Mouse (Mus musculus): ENCODE results near the gene 2310030G06Rik. TPM values are rescaled to one million over a fixed set of nuclear protein-coding genes. Genes with fewer than 3 reads are reported as not detected.

The 2310030G06Rik gene
- 2.0 and 2.5 TPM in 2 replicates for polyA plus RNA-seq (2016; fragmentation: Nextera tagmentation; extraction: Ambion mirVana)

DNA sequence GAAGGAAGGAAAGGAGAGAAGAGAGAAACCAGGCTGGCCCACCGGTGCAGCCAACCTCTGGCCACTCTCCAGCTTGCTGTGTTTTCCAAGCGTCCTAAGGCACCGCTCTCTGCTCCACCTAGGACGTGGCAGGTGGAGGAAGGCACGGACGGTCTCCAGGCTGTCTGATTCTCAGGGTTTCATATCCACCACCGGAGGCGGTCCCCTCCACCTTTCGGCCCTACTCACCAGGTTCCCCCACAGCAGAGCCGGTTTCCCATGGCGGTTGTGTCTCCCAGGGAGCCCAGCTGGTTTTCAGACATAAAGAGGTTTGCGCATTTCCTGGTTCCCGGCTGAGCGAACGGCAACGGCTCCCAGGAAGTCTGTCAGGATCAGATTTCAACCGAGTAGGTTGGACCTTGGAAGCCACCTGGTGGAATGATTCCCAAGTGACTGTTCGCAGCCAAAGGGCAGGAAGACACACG lies at the start of gene 2310030G06Rik:
TSS of gene 2310030G06Rik (minus strand) at position 323 of the 464 bp plus-strand sequence.
- Histone ChIP-seq H3K36me3 (no peaks in the 10 kb centered on the region), H3K4me3 (peak within 1 kb of the TSS; percentile 35), H3K27ac (no peak within 1 kb of the TSS), H3K27me3 (replicated peaks) (peaks cover 39% of the 10 kb centered on the region), H3K4me1 (no peaks in the 10 kb centered on the region), H3K9ac (0 out of 2 replicates have a peak within 1 kb of the TSS, but pooled peaks have one; percentile 23), H3K9me3 (replicated peaks) (no peaks in the 10 kb centered on the region), H3K4me2 (peak within 1 kb of the TSS; percentile 43)
- 8% methylated on average over 19 of the region's 19 CpGs for WGBS (ENCODE audit: insufficient replicate concordance)
- no peak; the same call in 1 of the 2 replicates for ATAC-seq

DNA sequence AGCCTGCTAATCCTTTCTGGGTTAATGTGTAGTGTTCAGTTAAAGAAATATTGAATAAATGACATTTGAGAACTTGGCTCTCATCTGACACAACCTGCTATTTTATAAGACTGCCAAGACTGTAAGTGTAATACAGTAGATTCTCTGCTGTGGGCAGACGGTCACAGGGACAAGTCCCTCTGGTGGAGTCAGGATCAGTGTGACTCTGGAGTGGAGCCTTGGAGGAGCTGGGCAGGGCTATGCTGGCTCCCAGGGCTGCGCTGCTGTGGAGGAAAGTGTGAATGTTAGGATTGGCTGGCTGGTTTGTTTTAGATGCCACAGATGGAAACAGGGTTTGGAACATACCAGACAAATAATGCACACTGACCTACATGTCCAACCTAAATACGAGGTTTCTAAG lies 48.9 kb upstream of the 2310030G06Rik start:
- peaks cover 69% of the 10 kb centered on the region for H3K36me3 ChIP-seq
- WGBS (ENCODE audit: insufficient replicate concordance) = 84% methylated on average over 3 of the region's 3 CpGs
- no peak overlapping the region for H3K4me3 ChIP-seq
- no peak overlapping the region for H3K4me2 ChIP-seq
- no peaks in the 10 kb centered on the region for H3K4me1 ChIP-seq
- H3K27me3 ChIP-seq (replicated peaks) = no peaks in the 10 kb centered on the region
- H3K27ac ChIP-seq = no peak overlapping the region
- ATAC-seq = no peak
- H3K9ac ChIP-seq = no peak overlapping the region
- H3K9me3 ChIP-seq (replicated peaks) = no peaks in the 10 kb centered on the region

DNA sequence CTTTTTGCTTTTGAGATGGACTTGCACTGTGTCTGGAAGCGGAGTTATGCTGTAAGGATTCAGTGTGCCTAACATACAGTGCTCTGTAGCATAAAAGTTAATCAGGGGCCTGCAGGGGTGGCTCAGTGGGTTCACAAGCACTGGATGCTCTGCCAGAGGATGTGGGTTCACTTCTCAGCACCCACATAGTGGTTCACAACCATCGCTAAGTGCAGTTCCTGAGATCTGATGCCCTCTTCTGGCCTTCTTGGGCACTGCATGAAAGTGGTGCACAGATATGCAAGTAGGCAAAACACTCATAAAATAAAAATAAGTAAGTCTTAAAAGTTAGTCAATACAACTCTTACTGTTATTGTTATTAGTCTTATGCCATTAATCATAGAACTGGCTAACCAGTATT lies 35.8 kb upstream of the 2310030G06Rik start:
- no peak for ATAC-seq
- no peak overlapping the region for H3K27ac ChIP-seq
- no peak overlapping the region for H3K9ac ChIP-seq
- no peaks in the 10 kb centered on the region for H3K4me1 ChIP-seq
- peaks cover 92% of the 10 kb centered on the region for H3K36me3 ChIP-seq
- no peaks in the 10 kb centered on the region for H3K27me3 ChIP-seq (replicated peaks)
- 76% methylated on average over 2 of the region's 2 CpGs for WGBS (ENCODE audit: insufficient replicate concordance)
- no peaks in the 10 kb centered on the region for H3K9me3 ChIP-seq (replicated peaks)
- H3K4me3 ChIP-seq = no peak overlapping the region
- H3K4me2 ChIP-seq = no peak overlapping the region

DNA sequence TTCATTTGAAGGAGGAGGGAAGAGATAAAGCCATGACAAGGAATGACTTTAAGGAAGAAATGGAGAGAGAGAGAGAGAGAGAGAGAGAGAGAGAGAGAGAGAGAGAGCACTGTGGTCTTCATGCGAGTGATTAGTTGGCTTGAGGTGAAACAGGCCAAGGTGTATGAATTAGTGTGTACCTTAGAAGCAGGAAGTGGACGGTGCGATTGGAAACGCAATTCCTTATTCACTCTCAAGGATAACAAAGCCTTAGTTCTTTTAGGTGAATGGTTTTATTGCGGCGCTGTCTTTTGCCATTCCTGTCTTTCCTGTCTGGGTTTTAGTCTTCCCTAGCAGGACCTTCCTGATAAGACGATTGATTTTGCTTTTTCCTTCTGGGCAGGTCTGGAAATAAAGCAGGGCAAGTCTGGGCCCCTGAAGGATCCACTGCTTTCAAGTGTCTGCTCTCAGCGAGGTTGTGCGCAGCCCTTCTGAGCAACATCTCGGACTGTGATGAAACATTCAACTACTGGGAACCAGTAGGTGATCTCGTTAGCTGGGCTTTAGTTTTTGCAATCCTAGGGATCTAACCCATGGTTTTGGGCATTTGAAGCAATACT lies 29.9 kb upstream of the 2310030G06Rik start:
- H3K27me3 ChIP-seq (replicated peaks) = no peaks in the 10 kb centered on the region
- H3K4me2 ChIP-seq = peak overlapping the region; percentile 99
- 50% methylated on average over 11 of the region's 11 CpGs for WGBS (ENCODE audit: insufficient replicate concordance)
- peaks cover 41% of the 10 kb centered on the region for H3K4me1 ChIP-seq
- ATAC-seq = no peak
- peak overlapping the region; percentile 95 for H3K9ac ChIP-seq
- no peak overlapping the region for H3K27ac ChIP-seq
- H3K36me3 ChIP-seq = peaks cover 50% of the 10 kb centered on the region
- peak overlapping the region; percentile 90 for H3K4me3 ChIP-seq
- no peaks in the 10 kb centered on the region for H3K9me3 ChIP-seq (replicated peaks)

DNA sequence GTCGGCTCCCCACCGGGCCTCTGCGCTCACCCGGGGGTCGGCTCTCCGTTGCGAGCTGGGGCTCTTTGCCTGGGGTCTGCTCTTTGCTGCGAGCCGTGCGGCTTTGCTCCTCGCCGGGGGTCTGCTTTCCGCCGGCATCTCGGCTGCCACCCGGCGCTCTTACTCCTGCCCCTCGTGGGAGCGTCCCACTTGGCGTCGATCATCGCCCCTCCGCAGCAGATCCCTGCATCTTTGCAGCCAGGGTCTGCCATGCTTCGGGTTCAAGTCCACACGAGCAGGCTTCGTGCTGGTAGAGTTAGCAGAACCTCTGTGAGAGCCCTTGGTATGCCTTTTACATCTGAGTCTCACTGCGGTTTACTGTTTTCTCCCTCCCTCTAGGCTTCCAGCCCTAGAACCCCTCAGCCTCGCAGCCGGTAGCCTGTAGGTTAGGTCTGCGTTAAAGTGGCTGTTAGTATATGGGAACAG lies 29.4 kb upstream of the 2310030G06Rik start:
- 3% methylated on average over 30 of the region's 30 CpGs for WGBS (ENCODE audit: insufficient replicate concordance)
- H3K27me3 ChIP-seq (replicated peaks) = no peaks in the 10 kb centered on the region
- H3K4me3 ChIP-seq = peak overlapping the region; percentile 90
- H3K36me3 ChIP-seq = peaks cover 50% of the 10 kb centered on the region
- peak overlapping the region; percentile 99 for H3K4me2 ChIP-seq
- peaks cover 41% of the 10 kb centered on the region for H3K4me1 ChIP-seq
- H3K9me3 ChIP-seq (replicated peaks) = no peaks in the 10 kb centered on the region
- peak overlapping the region; percentile 81 for H3K27ac ChIP-seq
- ATAC-seq = peak; percentile 54
- H3K9ac ChIP-seq = peak overlapping the region; percentile 95

DNA sequence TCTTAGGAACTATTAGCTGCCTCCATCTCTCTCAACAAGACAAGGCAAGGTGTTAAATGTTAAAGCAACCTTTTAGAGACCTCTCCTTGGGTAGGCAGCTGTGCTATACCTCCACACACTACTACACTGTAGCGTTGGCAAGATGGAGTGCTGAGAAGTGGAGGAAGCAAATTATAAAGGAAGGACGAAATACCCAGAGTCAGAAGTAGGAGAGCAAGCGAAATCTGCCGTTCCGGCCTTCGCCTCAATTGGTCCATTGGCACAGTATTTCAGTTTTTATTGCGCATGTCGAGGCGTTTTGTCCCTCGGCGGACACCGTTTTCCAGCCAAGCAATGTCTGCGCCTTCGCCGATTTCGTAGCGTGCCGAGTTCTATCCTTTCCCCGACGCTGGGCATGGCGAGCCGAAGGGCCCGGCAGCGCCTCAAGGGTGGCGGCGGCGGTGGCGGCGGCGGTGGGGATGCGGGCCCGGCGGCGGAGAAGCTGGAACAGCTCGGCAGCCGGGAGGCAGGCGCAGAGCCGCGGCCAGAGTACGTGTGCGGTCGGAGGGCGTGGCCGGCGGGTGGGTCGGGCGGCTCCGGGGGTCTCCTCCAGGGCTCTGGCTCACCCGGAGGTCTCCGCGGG lies 28.8 kb upstream of the 2310030G06Rik start, which contains the start of the genes Alg9 and 1110032A03Rik:
TSS of gene Alg9 (plus strand) at position 29 of the 622 bp plus-strand sequence.
TSS of gene 1110032A03Rik (minus strand) at position 530 of the 622 bp plus-strand sequence.
- Histone ChIP-seq H3K4me1 (peaks cover 41% of the 10 kb centered on the region), H3K9ac (peak within 1 kb of the TSS; percentile 95), H3K27me3 (replicated peaks) (no peaks in the 10 kb centered on the region), H3K4me3 (peak within 1 kb of the TSS; percentile 90), H3K4me2 (peak within 1 kb of the TSS; percentile 99), H3K9me3 (replicated peaks) (no peaks in the 10 kb centered on the region), H3K27ac (peak within 1 kb of the TSS; percentile 81), H3K36me3 (peaks cover 47% of the 10 kb centered on the region)
- ATAC-seq = peak; percentile 73
- WGBS (ENCODE audit: insufficient replicate concordance) = under 1% methylated on average over 51 of the region's 51 CpGs

DNA sequence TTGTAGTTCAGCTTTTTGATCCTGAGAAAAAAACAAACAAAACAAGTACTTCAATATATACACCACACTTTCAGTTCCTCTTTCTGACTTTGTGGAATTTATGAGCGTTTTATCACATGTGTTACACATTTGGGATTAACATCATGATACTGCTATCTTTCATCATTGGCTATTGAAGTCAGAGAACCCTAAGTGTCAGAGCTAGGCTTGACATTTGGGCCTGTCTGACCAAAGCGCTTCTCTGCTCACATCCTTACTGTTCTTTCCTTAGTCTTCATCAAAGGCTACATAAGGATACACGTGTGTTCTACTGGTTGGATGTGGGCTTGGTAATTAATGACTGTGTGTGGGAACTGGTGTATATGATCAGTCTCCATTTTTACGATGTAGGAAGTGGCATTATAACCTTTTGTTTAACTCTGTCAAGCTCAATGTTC lies 27.7 kb upstream of the 2310030G06Rik start:
- 56% methylated on average over 4 of the region's 4 CpGs for WGBS (ENCODE audit: insufficient replicate concordance)
- Histone ChIP-seq H3K27ac (peak overlapping the region; percentile 64; the same call in 1 of the 2 replicates), H3K9me3 (replicated peaks) (no peaks in the 10 kb centered on the region)

DNA sequence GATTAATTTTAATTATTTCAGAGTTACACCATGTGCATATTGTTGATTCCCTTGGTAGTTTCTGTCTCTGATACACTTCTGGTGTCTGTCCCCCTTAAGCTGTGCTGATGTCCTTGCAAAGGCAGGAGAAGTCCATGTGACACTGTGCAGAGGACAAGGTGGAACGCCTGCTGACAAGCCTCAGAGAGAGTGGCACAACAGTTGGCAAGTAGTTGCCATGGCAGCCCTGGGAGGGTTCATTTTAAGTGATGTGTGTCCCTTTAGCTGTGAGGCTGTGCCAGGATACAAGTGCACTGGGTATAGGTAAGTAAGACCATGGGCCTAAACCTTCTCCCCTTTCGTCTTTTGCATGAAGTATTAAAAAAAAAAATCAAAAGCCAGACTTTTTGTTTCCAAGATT lies 23.7 kb upstream of the 2310030G06Rik start:
- no peak overlapping the region for H3K4me2 ChIP-seq
- no peak for ATAC-seq
- peaks cover 24% of the 10 kb centered on the region for H3K36me3 ChIP-seq
- no peaks in the 10 kb centered on the region for H3K9me3 ChIP-seq (replicated peaks)
- no peak overlapping the region for H3K27ac ChIP-seq
- WGBS (ENCODE audit: insufficient replicate concordance) = 77% methylated on average over 2 of the region's 2 CpGs
- no peaks in the 10 kb centered on the region for H3K27me3 ChIP-seq (replicated peaks)
- no peak overlapping the region for H3K4me3 ChIP-seq
- peaks cover 50% of the 10 kb centered on the region for H3K4me1 ChIP-seq
- no peak overlapping the region for H3K9ac ChIP-seq

More for the DNA sequence above, 27.7 kb upstream of the 2310030G06Rik start:
- peaks cover 39% of the 10 kb centered on the region for H3K36me3 ChIP-seq
- H3K4me2 ChIP-seq = peak overlapping the region; percentile 99
- H3K27me3 ChIP-seq (replicated peaks) = no peaks in the 10 kb centered on the region
- no peak for ATAC-seq
- H3K9ac ChIP-seq = peak overlapping the region; percentile 95; the same call in 1 of the 2 replicates
- peak overlapping the region; percentile 90 for H3K4me3 ChIP-seq
- peaks cover 47% of the 10 kb centered on the region for H3K4me1 ChIP-seq

DNA sequence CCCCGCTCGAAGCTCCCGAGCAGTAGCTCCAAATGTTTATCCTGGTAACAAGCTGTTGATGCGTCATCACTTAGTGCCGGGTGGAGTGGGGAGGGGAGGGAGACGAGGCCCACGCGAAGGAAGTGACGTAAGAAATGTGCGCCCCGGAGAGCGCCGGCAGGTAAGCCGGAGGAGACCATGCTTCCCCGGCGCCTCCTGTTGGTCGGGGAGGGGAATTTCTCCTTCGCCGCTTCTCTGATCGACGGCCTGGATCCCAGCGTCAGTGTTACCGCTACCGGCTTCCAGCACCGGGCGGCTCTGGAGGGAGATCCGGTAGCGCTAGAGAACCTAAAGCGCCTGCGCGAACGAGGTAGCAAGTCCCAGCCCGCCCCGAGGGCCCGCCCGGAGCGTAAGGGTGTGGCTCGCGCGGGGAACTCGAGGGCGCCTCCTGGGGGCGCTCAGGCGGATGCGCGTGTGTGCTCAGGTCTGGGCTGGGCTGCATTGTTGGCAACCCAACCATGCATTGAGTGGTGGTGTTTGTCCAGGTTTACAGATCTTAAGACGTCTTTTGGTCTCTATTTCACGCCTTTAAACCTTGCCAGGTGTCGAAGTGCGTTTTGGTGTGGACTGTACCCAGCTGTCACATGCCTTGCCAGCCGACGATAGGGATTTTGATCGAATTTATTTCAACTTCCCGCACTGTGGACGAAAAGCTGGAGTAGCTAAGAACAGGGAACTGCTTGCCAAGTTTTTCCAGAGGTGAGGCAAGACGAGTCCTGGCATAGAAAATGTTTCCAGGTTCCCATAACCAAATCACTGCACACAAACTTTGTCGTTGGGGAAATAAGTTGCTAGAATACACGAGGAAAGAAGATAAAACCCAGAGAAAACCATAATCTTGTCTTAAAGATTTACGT lies 22.0 kb upstream of the 2310030G06Rik start, which contains the start of gene Fdxacb1:
TSS of gene Fdxacb1 (plus strand) at position 130 of the 896 bp plus-strand sequence.
- H3K4me2 ChIP-seq = peak within 1 kb of the TSS; percentile 91
- ATAC-seq = peak; percentile 97
- peaks cover 34% of the 10 kb centered on the region for H3K4me1 ChIP-seq
- no peaks in the 10 kb centered on the region for H3K27me3 ChIP-seq (replicated peaks)
- H3K4me3 ChIP-seq = peak within 1 kb of the TSS; percentile 75
- H3K36me3 ChIP-seq = peaks cover 24% of the 10 kb centered on the region
- H3K9me3 ChIP-seq (replicated peaks) = no peaks in the 10 kb centered on the region
- peak within 1 kb of the TSS; percentile 93 for H3K27ac ChIP-seq
- WGBS (ENCODE audit: insufficient replicate concordance) = 5% methylated on average over 59 of the region's 59 CpGs
- peak within 1 kb of the TSS; percentile 74 for H3K9ac ChIP-seq

DNA sequence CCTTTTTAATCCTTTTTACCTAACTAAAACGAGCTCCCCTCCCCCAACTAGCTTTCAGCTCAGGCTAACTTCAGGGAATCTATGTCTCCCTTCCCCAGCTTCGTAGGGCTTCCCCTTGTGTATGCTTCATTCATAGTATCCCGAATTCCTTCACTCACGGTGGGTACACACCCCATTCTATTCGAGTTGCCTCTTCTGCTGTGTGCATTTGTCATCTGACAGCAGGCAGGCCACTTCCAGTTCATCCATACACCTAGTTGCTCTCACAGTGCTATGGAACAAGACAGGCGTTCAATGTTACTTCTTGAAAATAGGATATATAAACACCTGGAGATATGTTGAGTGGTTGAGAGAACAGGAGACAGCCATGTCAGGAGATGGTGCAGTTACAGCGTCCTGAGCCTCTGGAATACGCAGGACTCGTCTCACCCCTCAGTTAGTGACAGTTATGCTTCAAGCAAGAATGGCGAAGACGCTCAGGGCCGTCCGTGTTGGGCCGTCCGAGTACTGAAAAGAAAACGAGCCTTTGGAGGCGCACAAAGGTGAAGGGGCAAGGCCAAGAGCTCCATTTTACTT lies 21.3 kb upstream of the 2310030G06Rik start:
- WGBS (ENCODE audit: insufficient replicate concordance) = 5% methylated on average over 17 of the region's 17 CpGs
- Histone ChIP-seq H3K9ac (peak overlapping the region; percentile 74), H3K4me1 (peaks cover 26% of the 10 kb centered on the region), H3K27me3 (replicated peaks) (no peaks in the 10 kb centered on the region), H3K27ac (peak overlapping the region; percentile 93), H3K36me3 (peaks cover 24% of the 10 kb centered on the region), H3K4me3 (peak overlapping the region; percentile 75), H3K4me2 (peak overlapping the region; percentile 91), H3K9me3 (replicated peaks) (no peaks in the 10 kb centered on the region)
- peak; percentile 44 for ATAC-seq

DNA sequence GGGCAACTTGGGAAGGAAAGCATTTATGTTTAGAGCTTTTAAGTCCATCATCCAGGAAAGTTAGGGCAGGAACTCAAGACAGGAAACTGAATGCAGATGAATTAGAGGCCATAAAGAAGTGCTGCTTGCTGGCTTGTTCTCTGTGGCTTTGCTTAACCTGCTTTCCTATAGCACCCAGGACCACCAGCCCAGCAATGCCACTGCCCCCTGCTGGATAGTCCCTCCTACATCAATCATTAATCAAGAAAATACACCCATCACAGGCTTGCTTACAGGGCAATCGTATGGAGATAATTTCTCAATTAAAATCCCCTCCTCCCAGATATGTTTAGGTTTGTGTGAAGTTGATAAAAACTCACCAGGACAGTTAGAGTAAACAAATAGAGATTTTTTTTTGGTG lies 17.0 kb upstream of the 2310030G06Rik start:
- ATAC-seq = no peak
- H3K9me3 ChIP-seq (replicated peaks) = no peaks in the 10 kb centered on the region
- WGBS (ENCODE audit: insufficient replicate concordance) = 77% methylated on average over 1 of the region's 1 CpGs

More for the DNA sequence above, 17.0 kb upstream of the 2310030G06Rik start:
- Histone ChIP-seq H3K27me3 (replicated peaks) (0 out of 2 replicates have a peak, but pooled peaks cover 5% of the 10 kb centered on the region), H3K4me3 (no peak overlapping the region), H3K4me2 (no peak overlapping the region), H3K9ac (no peak overlapping the region), H3K4me1 (peaks cover 10% of the 10 kb centered on the region), H3K36me3 (no peaks in the 10 kb centered on the region; the same call in 1 of the 2 replicates), H3K27ac (no peak overlapping the region)

Data from liver, embryonic 12.5 days (tissue).